Mouse (Mus musculus): ENCODE results near the gene 1110051M20Rik.

1110051M20Rik gene

DNA sequence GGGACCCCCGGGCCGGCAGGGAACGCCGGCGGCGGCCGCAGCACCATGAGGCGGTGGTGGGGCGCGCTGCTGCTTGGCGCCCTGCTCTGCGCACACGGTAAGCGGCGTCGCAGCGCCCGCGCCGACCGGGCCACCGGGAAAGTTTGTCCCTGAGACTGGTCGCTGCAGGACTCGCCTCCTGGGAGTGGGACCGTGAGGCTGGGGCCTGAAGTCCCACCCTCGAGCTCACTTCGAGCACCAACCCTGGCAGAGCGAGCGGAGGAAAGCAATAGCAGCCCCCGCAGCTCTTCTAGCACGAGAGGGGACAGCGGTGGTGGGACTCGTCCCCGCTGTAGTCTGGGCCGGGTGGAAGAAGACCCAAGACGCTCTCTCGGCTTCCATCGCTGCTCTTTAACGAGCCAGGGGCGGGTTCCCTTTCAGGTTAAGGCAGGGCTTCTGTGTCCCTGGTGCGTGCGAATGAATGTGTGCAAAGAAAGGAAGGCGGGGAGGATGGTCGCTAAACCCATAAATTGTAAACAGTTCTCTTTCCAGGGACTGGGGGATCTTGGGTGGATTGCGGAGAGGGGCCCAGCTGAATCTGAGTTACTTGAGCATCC, 13.2 kb upstream of the 1110051M20Rik start:
- peak in 1 of 2 experiments; percentile 18 for DNase-seq (ENCODE audit: low spot score in 2 of 2)

DNA sequence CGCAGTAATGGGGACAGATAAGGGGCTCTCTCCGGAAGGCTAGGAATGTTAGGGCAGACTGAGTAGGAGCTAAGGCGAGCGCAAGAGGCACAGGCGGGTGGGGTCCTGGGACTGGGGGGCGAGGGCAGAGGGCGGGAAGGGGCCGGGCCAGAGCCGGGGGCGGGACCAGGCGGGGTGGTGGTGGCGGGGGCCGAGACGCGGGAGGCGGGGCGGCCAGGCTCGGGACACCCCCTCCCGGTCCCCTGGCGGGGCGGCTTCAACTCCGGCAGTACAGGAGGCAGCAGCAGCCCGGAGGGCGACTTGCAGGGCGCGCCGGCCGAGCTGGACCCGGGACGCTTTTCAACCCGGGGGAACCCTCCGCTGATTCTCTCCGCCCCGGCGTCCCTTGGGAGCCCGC, 12.8 kb upstream of the 1110051M20Rik start, which contains the start of gene Lrp4:
Gene Lrp4, plus strand, starts transcription at position 253 of the 397 bp plus-strand sequence.
- DNase-seq (ENCODE audit: low spot score in 2 of 2), result no peak

DNA sequence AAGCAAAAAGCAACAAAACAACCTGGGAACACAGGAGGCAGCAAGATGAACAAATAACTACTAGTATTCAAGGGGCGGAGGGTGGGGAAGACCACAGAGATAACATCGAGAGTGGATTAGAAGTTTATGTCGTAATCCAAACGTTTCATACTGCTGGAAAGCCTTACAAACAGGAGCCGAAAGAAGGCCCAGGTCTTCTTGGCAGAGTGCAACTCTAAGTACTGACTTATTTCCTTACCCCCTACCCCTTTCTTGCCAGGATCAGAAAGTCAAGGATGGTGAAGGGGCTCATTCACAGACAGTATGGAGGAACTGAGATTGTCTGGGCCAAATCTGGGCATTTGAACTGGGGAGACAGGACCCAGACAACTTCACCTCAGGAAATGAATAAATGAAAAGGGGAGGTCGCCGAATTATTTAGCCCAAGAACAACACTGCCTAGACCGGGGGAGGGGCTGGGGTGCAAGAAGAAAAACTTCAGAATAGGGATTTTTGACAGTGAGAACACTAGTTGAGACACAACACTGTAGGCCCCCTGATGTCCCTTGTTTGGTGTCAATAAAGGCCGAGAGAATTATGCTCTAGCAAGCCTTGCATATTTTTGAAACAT, 12.1 kb upstream of the 1110051M20Rik start:
- DNase-seq (ENCODE audit: low spot score in 2 of 2), result no peak

DNA sequence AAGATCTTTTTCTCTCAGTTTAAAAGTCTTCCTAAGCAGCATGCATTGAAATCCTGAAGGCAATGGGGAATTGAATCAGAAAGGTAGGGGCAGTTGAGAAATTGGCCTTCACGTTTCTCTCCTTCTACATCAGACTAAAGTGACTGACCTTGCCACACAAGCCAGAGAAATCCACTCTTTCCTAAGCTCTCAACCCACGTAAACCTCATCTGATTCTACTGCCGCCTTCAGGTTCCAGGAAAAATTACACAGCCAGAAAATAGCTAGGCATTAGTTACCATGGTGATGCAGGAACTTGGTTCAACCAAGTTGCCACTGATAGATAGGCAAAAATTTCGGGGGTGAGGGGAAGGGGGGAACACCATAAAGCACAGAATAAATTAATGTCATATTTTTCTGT, 11.3 kb upstream of the 1110051M20Rik start:
- peak in 1 of 2 experiments; percentile 53 for DNase-seq (ENCODE audit: low spot score in 2 of 2)

DNA sequence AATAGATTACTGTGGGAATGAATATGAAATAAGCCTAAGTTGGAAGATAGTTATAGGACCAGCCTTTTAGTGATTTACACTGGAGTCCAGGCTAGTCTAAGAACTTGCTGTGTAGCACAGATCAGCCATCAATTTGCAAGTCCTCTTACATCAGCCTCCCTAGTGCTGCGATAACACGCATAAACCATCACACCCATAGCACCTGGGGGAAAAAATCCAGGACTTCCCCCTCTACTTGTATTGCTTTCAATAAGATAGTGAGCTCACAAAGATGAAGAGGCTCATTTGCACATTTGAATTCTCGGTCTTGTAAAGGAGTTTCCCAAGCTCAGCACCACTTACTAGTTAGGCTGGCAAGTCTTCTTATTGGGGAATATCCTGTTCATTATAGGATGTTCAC, 9.9 kb upstream of the 1110051M20Rik start:
- DNase-seq (ENCODE audit: low spot score in 2 of 2), result no peak

DNA sequence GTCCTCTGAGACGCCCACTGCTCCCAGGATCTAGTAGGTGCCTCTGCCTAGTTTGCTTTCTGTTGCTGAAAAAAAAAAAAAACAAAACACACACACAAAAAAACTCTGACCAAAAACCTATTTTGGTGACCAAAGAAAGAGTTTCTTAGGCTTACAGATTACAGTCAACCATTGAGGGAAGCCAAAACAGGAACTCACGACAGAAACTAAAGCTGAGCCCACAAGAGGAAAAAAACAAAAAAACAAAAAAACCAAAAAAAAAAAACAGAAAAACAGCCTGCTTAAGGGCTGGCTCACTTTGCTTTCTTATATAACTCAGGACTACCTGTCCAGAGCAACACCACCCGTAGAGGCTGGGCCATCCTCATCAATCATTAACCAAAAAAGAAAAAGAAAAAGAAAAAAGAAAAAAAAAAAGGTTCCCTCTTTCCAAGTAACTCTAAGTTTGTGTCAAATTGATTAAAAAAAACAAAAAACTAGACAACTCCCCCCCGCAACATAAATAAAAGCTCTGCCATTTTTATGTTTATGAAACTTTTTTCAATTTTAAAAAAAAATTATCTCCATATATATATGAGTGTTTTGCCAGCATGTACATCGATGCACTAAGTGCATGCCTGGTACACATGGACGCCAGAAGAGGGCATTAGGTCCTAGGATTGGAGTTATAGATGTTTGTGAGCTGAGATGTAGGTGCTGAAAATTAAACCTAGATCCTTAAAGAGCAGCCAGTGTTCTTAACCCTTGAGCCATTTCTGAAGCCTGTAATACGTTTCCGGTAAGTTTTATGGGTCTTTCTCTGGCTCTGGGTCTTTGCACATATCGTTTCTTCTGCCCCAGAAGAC, 8.9 kb upstream of the 1110051M20Rik start:
- no peak for DNase-seq (ENCODE audit: low spot score in 2 of 2)

DNA sequence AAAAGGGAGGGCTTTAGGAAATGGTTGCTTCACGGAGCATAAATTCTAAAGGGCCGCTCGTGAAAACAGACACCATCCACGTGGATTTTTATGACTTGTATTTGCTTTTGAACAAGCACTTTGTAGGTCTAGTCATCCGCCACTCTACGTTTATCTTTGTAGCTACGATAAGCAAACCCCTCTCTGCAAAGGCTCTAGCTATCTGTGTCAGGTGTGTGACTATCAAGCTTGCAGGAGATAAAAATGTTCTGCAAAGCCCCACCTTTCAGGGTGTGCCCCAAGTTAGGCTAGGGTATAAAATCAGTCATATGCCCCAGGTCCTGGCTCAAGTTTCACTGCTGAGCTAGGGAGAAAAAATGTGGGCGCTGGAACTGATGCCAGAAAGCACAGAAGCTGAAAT, 8.2 kb upstream of the 1110051M20Rik start:
- no peak for DNase-seq (ENCODE audit: low spot score in 2 of 2)

DNA sequence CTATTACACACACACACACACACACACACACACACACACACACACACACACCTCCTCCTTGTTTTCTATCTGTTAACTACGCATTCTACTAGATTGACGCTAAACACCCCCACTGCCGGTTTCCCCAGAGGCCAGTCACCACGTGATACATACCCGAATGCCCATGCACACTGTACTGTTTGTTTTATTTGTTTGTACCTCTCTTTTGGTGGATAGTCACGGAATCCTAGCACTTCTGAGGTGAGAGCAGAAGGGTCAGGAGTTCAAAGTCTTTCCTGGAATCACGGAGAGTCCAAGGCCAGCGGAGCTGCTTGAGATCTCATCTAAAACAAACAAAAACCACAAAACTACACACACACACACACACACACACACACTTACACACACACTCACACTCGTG, 5.8 kb upstream of the 1110051M20Rik start:
- no peak for DNase-seq (ENCODE audit: low spot score in 2 of 2)

DNA sequence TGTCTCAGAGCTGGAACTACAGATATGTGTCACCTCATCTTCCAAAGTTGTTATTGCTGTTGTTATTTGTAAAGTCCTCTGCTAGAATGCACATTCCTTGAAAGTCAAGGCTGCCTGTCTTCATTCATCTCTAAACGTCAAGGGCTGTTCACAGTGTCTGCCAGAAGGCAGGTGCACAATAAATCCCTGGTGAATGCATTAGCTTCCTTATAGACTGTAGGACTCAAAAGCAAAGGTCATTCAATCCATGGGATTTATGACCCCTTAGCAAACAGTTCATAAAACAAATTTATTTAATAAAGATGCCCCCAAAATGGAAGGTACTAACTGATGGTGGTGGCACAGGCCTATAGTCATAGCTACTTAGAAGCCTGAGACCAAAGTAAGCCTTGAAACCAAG, 5.2 kb upstream of the 1110051M20Rik start:
- no peak for DNase-seq (ENCODE audit: low spot score in 2 of 2)

DNA sequence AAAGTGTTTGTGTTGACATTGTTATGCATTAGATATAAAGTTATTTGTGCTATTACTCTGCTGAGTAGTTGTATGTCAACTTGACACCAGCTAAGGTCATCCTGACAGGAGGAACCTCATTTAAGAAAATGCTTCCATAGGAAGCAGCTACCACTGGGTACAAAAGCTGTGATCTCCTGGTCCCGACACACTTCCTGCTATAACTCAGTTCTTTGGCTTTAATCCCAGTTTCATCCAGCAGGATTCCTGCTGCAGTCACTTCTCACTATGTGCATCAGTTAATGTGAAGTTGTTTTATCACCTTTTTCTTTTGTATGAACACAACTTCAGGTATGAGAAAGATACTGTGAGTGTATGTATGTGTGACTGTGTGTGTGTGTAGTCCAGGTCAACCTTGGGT, 2.3 kb downstream of the 1110051M20Rik start:
- no peak for DNase-seq (ENCODE audit: low spot score in 2 of 2)

DNA sequence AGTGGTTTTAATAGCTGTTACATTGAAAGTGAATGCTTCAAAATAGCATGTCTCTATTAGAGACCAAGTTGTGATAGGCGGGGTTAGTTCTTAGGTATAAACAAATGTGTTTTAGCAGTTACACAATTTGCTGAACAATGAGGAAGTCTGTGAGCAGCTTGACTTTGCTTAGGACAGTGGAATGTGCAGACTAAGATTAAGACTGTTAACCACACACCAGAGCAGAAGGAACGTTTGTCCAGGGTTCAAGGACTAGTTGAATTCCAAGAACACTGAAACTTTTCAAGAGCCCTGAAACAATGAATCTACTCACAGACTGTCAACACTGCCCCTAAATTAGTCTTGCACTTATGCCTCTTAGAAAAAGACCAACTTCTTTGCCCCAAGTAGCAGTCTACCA, 2.8 kb downstream of the 1110051M20Rik start:
- DNase-seq (ENCODE audit: low spot score in 2 of 2), result no peak

DNA sequence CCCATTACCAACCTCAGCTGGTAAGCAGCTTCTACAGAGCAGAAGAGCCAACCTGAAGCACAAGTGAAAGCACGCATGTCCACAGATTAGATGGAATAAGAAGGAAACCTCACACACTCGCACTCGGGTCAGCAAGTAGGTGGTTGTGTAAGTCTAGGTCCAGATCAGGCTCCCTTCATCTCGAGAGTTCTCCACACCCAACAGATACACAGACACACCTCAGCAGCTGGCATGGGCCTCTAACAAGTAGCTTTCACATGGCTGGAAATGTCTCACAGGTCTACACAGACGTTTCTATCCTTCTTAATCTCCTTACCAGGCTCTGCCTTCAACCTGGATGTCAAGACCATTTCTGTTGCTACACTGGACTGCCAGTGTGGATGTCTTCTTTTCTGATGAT, 3.8 kb downstream of the 1110051M20Rik start:
- DNase-seq (ENCODE audit: low spot score in 2 of 2), result no peak

DNA sequence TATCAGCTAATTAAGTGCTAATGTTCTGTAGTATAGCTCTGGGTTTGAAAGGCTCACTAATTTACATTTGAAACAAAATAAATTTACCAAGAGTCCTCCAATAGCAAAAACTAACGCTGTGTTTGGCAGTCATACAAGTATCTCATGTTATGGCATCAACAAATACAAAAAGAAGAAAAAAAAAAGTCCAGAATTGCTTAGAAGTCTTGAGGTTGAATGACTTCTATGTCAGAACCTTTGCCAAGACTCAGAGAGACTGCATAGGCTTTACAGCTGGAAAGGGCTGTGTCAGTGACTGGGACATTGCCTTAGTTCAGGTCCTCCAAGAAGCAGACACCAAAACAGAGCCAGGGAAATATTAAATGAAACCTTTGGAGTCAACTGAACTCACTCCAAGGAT, 4.6 kb downstream of the 1110051M20Rik start:
- no peak for DNase-seq (ENCODE audit: low spot score in 2 of 2)

DNA sequence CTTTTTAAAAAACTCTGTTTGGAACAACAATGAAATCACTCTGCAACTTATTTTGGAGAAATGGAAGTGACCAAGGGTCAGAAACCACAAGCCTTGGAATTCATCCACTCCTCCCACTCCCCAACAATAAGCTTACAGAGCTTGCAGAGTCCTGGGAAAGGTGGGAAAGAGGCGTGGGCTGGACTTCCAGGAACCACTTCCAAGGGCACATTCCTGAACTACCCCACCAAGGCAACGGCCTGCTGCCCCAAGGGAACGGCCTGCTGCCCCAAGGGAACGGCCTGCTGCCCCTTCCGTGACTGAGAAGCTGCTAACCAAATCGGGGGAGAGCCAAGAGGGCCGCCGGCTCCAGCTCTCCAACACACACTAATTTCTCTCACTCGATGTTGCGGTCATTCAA, 5.2 kb downstream of the 1110051M20Rik start:
- no peak for DNase-seq (ENCODE audit: low spot score in 2 of 2)

DNA sequence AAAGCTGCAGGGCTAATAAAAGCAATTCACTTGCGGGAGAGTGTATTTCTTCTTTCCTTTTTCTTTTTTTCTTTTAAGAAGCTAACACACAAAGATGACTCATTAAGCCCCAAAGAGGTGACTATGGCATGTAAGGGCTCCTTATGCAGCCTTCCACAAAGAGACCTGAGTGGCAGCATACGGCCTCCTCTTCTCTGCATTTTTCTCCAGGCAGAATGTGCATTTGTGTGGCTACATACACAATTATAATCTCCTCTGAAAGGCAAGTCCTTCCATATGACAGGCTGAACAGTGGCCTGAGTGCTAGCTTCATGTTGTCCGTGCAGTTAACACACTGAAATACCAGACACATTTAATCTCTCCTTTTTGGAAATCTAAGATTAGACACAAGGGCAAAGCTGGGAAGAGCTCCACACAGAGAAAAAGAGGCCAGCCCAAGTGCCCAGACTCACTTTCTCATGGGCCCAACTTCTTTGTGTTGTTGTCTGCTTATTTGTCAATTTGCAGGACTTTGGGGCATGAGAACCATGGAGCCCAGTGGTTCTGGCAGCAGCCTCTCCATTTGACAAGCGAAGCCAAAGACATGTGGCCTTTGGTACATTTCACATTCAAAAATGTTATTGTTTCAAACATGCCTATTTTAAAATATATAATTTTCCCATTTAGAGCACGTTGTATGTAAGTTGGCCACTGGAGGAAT, 7.2 kb downstream of the 1110051M20Rik start:
- no peak for DNase-seq (ENCODE audit: low spot score in 2 of 2)

DNA sequence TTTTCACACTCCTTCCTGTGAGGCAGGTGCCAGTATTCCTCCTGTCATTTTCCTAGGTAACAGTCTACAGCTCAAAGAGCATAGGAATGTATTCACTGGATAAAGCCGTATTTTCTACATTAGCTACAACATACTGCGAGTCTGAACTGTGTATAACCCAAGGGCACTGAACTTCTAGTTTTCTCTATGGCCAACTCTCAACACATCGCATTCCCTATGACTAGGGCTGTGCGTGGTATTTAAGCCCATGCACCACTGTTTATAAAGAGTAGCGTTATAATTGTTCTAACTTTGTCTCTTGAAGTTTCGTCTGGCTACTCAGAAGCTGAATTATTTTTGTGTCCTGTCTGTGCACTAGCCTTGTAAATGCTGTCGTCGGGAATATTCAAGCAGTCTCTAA, 7.8 kb downstream of the 1110051M20Rik start:
- DNase-seq (ENCODE audit: low spot score in 2 of 2), result no peak

DNA sequence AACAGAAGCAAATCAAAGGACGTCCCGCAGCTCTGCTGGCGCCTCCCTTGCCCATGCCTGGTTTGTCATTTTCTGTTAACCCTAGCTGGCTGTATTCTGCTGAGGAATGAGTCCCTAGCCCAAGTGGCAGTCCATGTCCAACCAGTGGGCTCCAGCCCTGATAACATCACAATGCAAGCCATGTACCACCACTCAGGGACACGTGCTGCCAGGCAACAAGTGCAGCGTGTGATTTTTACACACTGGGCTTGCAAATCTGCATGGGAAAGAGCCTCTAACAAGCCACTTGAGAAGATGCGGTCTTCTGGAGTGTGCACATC, 13.9 kb downstream of the 1110051M20Rik start:
- no peak for DNase-seq (ENCODE audit: low spot score in 2 of 2)

DNA sequence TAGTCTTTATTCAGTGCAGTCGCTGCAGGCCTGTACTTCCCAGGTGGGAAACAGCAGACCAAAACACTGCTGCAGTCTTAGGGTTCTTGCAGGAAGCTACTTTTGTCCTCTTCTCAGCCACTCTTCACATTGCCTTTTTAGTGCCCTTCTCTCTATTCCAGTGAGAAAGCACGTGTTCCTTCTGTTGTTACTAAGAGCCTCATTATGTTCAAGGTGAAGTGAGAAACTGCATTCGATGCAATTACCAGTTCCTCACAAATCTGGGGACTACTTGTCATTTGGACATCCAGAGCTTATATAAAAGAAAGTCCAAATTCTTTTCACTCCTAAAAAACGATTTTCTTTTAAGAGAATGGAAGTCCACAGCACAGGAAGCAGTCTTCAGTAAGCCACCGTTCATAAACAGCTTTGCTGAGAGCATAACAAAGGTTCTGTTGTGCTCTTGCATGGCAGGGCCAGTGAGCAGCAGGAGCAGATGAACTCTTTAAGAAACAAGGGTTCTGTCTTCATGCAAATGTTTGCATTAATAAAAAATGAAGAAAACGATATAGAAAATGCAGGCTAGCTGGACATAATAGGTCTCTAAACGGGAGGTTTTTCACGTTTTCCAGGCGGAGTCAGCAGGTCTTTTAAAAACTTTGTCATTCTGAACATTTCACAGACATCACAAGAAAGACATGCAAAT, 14.4 kb downstream of the 1110051M20Rik start:
- no peak for DNase-seq (ENCODE audit: low spot score in 2 of 2)

DNA sequence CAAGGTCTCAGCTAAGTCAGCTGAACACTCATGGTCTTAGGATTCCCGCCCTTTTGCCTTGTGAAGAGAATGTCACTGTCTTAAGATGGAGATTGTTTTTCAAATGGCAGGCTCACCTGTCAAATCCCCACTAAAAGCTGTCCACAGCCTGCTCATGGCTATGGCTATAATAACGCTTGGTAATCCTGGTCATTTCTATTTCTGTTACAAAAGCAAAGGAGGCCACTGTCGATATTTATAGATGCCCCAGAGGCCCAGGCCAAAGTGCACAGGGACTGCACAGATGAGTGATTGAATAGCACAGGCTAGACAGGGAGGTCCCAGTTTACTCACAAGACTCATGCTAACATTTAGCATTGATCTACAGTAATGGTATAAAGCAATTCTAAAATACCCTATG, 15.4 kb downstream of the 1110051M20Rik start:
- DNase-seq (ENCODE audit: low spot score in 2 of 2), result no peak

DNA sequence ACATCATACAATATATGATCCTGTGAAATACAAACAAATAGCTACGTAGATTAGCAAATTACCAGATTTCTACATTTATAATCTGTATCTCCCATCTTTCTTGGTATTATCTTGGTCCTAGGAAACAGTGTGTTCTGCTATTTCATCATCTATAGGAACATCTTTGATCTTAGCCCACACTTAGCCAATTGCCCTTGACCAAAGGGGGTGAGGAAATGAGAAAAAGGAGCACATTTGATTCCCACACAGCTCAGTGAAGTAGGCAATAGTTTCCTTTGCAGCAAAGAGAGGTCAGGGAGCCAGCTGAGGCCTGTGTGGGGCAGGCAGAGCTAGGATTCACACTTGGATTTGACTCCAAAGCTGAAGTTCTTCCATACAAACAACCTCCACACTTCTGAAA, 18.2 kb downstream of the 1110051M20Rik start:
- no peak for DNase-seq (ENCODE audit: low spot score in 2 of 2)

DNA sequence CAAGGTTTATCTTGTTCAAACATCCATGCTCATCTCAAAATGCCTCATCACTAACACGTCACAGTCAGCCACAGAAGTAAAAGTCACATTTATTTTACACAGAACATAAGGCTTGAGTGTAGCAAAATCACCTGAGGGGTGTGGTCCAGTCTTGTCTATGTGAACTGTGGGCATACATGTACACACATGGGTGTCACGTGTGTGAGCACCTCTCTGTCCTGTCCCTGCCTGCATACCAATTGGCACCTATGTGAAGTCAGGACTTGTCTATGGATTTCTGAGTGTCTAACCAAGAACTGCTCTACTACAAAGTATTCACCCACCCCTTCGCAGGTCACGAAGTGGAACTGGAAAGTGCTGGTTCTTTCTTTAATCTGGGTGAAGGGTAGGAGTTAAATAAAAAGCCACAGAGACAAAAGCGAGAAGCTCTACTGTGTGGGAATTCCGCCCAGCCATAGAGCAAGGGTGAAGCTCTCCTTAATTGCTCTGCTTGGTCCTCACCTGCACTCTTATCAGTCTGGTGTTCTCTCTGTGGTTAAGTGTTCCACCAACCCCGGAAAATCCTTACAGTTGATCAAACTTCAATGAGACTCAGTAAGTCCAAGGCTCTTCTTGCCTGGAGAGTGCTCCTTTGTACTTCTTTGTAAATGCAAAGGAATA, 20.3 kb downstream of the 1110051M20Rik start:
- no peak for DNase-seq (ENCODE audit: low spot score in 2 of 2)
